Mouse (Mus musculus) midbrain, postnatal 0 days (tissue): ENCODE measurements around the gene Apobr. TPM values are rescaled to one million over a fixed set of nuclear protein-coding genes. Genes with fewer than 3 reads are reported as not detected.

Source experiments
- ATAC-seq: fragments of 200-750 bp; cut with Nextera tagmentation; 2 replicates; pipeline ENCODE4 v1.8.0; 2017; ENCODE audit warnings: moderate number of reproducible peaks, mild to moderate bottlenecking, moderate TSS enrichment, moderate library complexity; ENCODE audit not compliant: low FRiP score
- DNase-seq: peaks from one replicate; pipeline ENCODE4 v3.0.0-alpha.2; 2015; ENCODE audit warnings: low spot score
- H3K27ac ChIP-seq: fragments of 300-500 bp; sonication (generic); 2 replicates; pipeline ENCODE4 v1.5.1; 2014; ENCODE audit warnings: low read depth, mild to moderate bottlenecking, low read length, mixed read lengths
- H3K27me3 ChIP-seq: fragments of 300-500 bp; sonication (generic); 2 replicates; pipeline ENCODE4 v1.6.1; 2014; ENCODE audit warnings: low read length, control low read depth, mixed read lengths; ENCODE audit not compliant: insufficient read depth
- H3K36me3 ChIP-seq: fragments of 300-500 bp; sonication (generic); 2 replicates; pipeline ENCODE4 v1.6.1; 2014; ENCODE audit warnings: low read length, control low read depth, mixed read lengths; ENCODE audit not compliant: insufficient read depth
- H3K4me1 ChIP-seq: fragments of 300-500 bp; sonication (generic); 2 replicates; pipeline ENCODE4 v1.6.1; 2014; ENCODE audit warnings: mild to moderate bottlenecking, control low read depth, antibody characterized with exemption, low read length, mixed read lengths; ENCODE audit not compliant: insufficient read depth
- H3K4me2 ChIP-seq: fragments of 300-500 bp; sonication (generic); 2 replicates; pipeline ENCODE4 v1.6.1; 2014; ENCODE audit warnings: low read depth, mild to moderate bottlenecking, low read length, mixed read lengths; ENCODE audit not compliant: poor library complexity, severe bottlenecking
- H3K4me3 ChIP-seq: fragments of 300-500 bp; sonication (generic); 2 replicates; pipeline ENCODE4 v1.5.1; 2014; ENCODE audit warnings: low read depth, mild to moderate bottlenecking, low read length, moderate library complexity
- H3K9ac ChIP-seq: fragments of 300-500 bp; sonication (generic); replicated peaks from 2 replicates; pipeline ENCODE4 v1.6.1; 2014; ENCODE audit warnings: mild to moderate bottlenecking, low read length, moderate library complexity, mixed read lengths; ENCODE audit not compliant: poor library complexity, severe bottlenecking
- H3K9me3 ChIP-seq: fragments of 300-500 bp; sonication (generic); 2 replicates; pipeline ENCODE4 v1.6.1; 2016; ENCODE audit warnings: low read length, control low read depth
- CTCF ChIP-seq: IDR thresholded peaks from 2 replicates; pipeline ENCODE4 v1.5.1; 2016; ENCODE audit warnings: antibody characterized with exemption, mild to moderate bottlenecking
- WGBS: fragments of 180-500 bp; shearing (Covaris S2); extraction: QIAGEN DNeasy Blood & Tissue Kit; methylation state at CpG from one replicate; pipeline ENCODE4 v1.1.7; 2014; 5-methylcytosine and 5-hydroxymethylcytosine counted together
- polyA plus RNA-seq: library from polyadenylated mRNA; unstranded; fragments of >200 nt; fragmentation: Nextera tagmentation; extraction: Ambion mirVana; gene quantifications from 2 replicates; pipeline ENCODE4 v1.2.1, GENCODE M21; 2015
- total RNA-seq: library from RNA; depleted of rRNA; stranded (reverse); fragments of >200 nt; gene quantifications from 2 replicates; pipeline ENCODE4 v1.2.3, GENCODE M21; 2014

Gene Apobr
- total and polyA plus RNA-seq, 2 experiments from 2014 or later, result 0.58 TPM; not detected in 1

- WGBS, result 80% methylated on average over 3 of the region's 3 CpGs
- no peak for TF ChIP-seq CTCF
- no peak overlapping the region for H3K27ac ChIP-seq
- no peak overlapping the region for H3K9ac ChIP-seq
- no peaks in the 10 kb centered on the region for H3K9me3 ChIP-seq
- no peak overlapping the region for H3K4me3 ChIP-seq
- no peaks in the 10 kb centered on the region for H3K36me3 ChIP-seq
- H3K4me1 ChIP-seq, result no peaks in the 10 kb centered on the region
- H3K27me3 ChIP-seq, result no peaks in the 10 kb centered on the region
- DNase-seq, result no peak
- H3K4me2 ChIP-seq, result no peak overlapping the region
- no peak for ATAC-seq
Measured at GRCm38 (mm10) chr7:126625807-126626600, 41.3 kb downstream of the Apobr start.

DNA sequence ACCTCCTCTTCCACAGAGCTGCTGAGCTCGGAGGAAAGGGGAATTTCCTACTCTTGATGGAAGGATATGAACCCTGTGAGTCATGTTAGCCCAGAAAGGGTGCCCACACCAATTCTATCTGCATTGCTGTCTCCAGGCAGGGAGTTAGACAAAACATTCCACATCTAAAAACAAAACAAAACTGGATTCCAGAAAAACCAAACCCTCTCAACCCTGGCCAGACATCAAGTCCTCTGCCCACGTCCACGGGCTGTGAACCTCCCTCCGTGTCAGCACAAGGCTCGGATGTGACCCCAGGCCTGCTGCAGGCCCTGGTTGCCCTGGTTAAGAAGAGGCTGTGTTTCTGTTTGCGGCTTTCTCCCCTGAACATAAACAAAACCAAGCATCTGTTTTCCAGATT lies 43.4 kb downstream of the Apobr start:
- Histone ChIP-seq H3K27ac (no peak overlapping the region), H3K27me3 (no peaks in the 10 kb centered on the region), H3K4me1 (no peaks in the 10 kb centered on the region), H3K36me3 (no peaks in the 10 kb centered on the region), H3K9me3 (no peaks in the 10 kb centered on the region), H3K9ac (0 out of 2 replicates have a peak overlapping the region, but pooled peaks have one; percentile 19), H3K4me2 (no peak overlapping the region), H3K4me3 (no peak overlapping the region)
- ATAC-seq (no peak), DNase-seq (no peak)
- WGBS, result 80% methylated on average over 6 of the region's 6 CpGs
- no peak for TF ChIP-seq CTCF

DNA sequence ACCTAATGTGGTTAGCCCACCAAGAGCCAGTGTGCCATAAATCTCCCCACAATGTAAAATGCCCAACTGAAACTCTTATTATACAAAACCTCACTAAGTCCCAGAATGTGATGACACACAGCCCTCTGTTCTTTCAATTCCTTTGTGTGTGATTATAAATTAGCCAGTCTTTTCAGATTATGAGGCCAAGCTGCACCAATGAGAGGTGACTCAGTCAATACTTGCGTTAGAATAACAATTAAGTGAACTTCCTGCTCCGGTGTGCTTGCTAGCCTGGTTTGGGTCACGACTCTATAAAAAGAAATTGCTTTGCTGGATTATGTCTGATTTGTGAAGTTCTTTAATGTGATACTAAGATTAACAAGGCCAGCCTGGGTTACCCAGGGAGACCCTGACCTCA lies 45.2 kb downstream of the Apobr start:
- Histone ChIP-seq H3K4me3 (no peak overlapping the region), H3K9me3 (no peaks in the 10 kb centered on the region), H3K27ac (no peak overlapping the region), H3K4me1 (no peaks in the 10 kb centered on the region), H3K36me3 (no peaks in the 10 kb centered on the region), H3K27me3 (no peaks in the 10 kb centered on the region), H3K4me2 (no peak overlapping the region), H3K9ac (no peak overlapping the region)
- WGBS, result 41% methylated on average over 3 of the region's 3 CpGs
- DNase-seq, result no peak
- TF ChIP-seq CTCF, result no peak
- ATAC-seq, result no peak

- TF ChIP-seq CTCF, result no peak
- no peak within 1 kb of the TSS for H3K9ac ChIP-seq
- no peak within 1 kb of the TSS for H3K4me2 ChIP-seq
- H3K4me1 ChIP-seq, result no peaks in the 10 kb centered on the region
- H3K27me3 ChIP-seq, result no peaks in the 10 kb centered on the region
- H3K36me3 ChIP-seq, result no peaks in the 10 kb centered on the region
- H3K27ac ChIP-seq, result no peak within 1 kb of the TSS
- ATAC-seq (no peak), DNase-seq (no peak)
- no peak within 1 kb of the TSS for H3K4me3 ChIP-seq
- no peaks in the 10 kb centered on the region for H3K9me3 ChIP-seq
- WGBS, result 90% methylated on average over 4 of the region's 4 CpGs
Measured at GRCm38 (mm10) chr7:126630824-126631518, 46.2 kb downstream of the Apobr start, which contains the start of gene Nupr1. TSS of gene Nupr1 (minus strand) at chr7:126630861.

GRCm38 (mm10) chr7:126632478-126632877 lies 47.7 kb downstream of the Apobr start:
- DNase-seq (no peak), ATAC-seq (no peak)
- Histone ChIP-seq H3K36me3 (no peaks in the 10 kb centered on the region), H3K27ac (no peak overlapping the region), H3K27me3 (no peaks in the 10 kb centered on the region), H3K4me2 (no peak overlapping the region), H3K9me3 (no peaks in the 10 kb centered on the region), H3K4me1 (no peaks in the 10 kb centered on the region), H3K9ac (no peak overlapping the region), H3K4me3 (no peak overlapping the region)
- WGBS, result 89% methylated on average over 2 of the region's 2 CpGs
- TF ChIP-seq CTCF, result no peak

DNA sequence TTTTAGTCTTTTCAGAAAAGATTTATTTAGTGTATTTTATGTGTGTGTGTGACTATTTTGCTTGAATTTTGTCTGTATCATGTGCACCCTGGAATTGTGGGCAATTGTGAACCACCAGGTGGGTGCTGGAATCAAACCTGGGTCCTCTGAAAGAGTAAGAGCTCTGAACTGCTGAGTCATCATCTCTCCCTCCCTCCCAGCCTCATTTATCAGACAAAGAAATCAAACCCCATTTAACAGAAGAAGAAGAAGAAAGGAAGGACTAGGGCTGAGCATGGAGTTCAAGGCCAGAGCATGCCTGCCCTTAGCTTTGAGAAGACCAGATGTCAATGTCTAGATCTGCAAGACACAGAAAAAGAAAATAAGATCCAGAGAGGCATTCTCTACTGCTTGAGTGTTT lies 50.6 kb downstream of the Apobr start:
- ATAC-seq, result no peak
- no peak for TF ChIP-seq CTCF

More for the DNA sequence above, 50.6 kb downstream of the Apobr start:
- Histone ChIP-seq H3K27ac (no peak overlapping the region), H3K4me1 (no peaks in the 10 kb centered on the region), H3K9me3 (no peaks in the 10 kb centered on the region), H3K36me3 (no peaks in the 10 kb centered on the region), H3K9ac (no peak overlapping the region), H3K27me3 (no peaks in the 10 kb centered on the region), H3K4me3 (no peak overlapping the region), H3K4me2 (no peak overlapping the region)
- DNase-seq, result no peak
